Mouse (Mus musculus) frontal cortex, postnatal 36 days (tissue): Measurements from ENCODE around the gene Snrpb2.

Experiments used
- DNase-seq, 2 experiments: peaks; one replicate each; pipeline ENCODE4 v3.0.0; 2022; ENCODE audit warnings: low spot score in 2 of 2

The Snrpb2 gene

GRCm38 (mm10) chr2:143062812-143063792 is at the start of gene Snrpb2:
Gene Snrpb2, plus strand, starts transcription at chr2:143063039.
- DNase-seq = peak; percentile 88 to 90

DNA sequence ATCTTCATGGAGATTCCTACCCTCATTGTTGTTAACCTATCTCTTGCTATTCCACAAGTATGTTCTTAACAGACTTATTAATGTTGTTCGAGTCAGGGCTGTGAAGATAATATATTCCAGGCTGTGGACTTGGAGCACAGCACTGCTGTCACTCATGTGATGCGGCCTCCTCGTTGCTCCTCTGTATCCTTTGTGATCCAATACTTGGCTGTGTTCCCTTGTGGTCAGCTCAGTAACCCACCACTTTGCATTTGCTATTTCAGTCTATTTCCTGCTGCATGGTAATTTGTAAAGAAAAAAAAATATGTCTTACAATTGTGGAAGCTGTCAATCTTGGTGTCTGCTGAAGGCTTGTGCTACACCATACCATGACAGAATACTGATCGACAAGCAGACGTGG is 49.8 kb upstream of the Snrpb2 start:
- DNase-seq = no peak

GRCm38 (mm10) chr2:143018084-143018483 is 44.8 kb upstream of the Snrpb2 start:
- no peak for DNase-seq

- DNase-seq = peak in 1 of 2 experiments; percentile 16
Observed at GRCm38 (mm10) chr2:143018591-143019130, 44.2 kb upstream of the Snrpb2 start.

DNA sequence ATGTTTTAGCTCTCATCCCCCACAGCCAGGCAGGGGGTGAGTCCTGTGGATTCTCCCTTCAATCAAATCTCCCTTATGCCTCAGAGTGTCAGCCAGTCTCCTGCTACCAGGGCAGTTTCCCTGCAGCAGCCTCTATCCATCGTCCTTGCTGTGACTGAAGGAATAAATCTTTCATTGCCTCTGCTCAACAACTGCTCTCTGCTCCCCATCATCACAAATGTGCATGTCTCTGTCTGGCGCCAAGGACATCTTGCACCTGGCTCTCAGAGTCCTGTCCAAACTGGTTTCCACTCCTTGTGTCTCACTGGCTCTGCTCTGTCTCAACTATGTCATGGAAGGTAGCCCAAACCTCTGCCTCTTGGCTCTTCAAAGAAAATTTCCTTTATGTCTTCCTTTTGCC is 43.1 kb upstream of the Snrpb2 start:
- DNase-seq = no peak

DNA sequence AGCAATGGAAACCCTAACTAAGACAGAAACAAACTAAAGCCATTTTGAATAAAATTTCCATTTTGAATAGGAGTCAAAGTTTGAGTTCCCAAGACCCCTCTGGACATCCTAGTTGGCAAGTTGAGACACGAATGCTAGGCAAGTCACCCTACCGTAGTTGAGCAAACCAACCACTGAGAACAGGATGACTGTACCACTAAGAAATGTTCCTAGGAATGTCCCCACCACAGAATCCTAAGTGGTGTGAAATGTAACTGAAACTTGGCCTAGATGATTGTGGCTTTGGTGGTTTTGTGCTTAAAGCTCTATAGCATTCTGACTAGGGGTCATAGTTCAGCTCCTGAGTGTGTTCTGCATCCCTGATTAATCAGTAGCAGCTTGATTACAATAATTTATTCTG is 39.5 kb upstream of the Snrpb2 start:
- no peak for DNase-seq

GRCm38 (mm10) chr2:143024226-143024625 is 38.6 kb upstream of the Snrpb2 start:
- DNase-seq = no peak

DNA sequence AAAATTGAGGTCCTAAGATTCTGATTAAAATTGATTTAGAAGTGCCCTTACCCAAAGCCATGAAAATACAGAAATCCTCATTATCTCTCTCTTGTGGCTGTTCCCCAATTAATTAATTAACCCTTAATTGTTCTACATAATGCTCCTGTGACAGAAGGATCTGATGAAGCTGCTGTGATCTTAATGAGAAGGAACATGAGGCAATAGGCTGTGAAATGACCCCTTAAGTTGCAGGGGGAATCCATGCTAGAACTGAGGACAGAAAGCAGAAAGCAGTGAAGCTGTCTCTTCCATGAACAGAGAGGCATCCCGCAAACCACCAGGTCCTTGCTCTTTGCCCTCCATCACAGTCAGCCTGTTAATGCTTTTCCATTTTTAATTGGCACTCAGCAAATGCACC is 31.6 kb upstream of the Snrpb2 start:
- no peak for DNase-seq

- peak in 1 of 2 experiments; percentile 23 for DNase-seq
Observed at GRCm38 (mm10) chr2:143032378-143033255, 30.2 kb upstream of the Snrpb2 start.

GRCm38 (mm10) chr2:143034350-143035085 is 28.3 kb upstream of the Snrpb2 start:
- peak in 1 of 2 experiments; percentile 57 for DNase-seq

- DNase-seq = peak in 1 of 2 experiments; percentile 57
Observed at GRCm38 (mm10) chr2:143035086-143035593, 27.7 kb upstream of the Snrpb2 start.

DNA sequence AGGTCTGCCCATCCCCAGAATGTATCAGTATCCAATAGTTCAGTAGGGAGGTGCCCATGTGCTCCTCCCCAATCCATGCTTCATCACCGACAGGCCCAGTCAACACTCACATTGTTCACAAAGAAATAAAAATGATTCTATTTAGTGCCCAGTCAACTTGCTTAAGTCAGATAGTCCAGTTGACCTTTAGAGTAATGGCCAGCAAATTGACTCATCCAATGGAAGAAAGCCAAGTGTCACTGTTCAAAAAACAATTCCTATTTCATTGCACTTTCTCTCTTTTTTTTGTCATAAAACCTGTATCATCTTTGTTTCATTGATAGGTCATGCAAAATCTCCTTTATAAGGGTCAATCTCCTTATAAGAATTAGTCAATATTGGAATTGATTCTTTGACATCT is 21.2 kb upstream of the Snrpb2 start:
- DNase-seq = no peak

DNA sequence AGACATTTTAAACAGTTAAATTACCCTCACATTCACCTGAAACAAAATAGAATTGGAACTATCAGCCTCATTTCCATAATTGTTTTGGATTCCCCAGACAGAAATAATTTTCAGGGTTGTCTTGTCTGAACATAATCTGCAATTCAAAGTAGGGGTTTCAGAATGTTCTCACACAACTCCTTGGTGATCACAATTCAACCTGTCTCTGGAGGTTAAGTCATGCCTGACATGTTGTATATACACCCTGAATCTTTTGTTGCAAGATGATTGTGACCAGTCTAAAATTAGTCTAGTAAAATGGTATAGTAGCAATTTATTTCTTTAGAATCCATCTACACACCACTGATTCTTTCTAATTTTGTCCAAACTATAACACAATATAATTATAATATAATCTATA is 7.6 kb upstream of the Snrpb2 start:
- no peak for DNase-seq

- DNase-seq = peak in 1 of 2 experiments; percentile 65
Observed at GRCm38 (mm10) chr2:143056736-143057135, 6.1 kb upstream of the Snrpb2 start.

DNA sequence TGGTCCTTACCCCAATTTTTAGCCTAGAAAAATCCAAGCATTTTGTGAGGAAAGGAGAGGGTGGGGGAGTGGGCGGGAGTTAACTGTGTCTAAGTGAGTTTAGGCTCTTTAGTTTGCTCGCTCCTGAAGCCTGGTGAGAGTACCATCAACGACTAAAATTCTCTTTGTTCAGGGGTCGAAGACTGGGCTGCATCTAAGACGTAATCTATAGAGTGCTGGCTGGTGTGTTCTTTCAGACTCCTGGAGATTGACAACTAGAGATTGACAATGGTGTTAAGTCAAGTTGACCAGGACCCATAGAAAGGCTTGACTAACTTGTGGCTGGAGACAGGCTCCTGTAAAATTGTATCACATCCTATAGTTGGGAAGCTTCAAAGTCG is 417 bp upstream of the Snrpb2 start:
- no peak for DNase-seq

- DNase-seq = no peak
Observed at GRCm38 (mm10) chr2:143065914-143066313, 3.1 kb downstream of the Snrpb2 start.

DNA sequence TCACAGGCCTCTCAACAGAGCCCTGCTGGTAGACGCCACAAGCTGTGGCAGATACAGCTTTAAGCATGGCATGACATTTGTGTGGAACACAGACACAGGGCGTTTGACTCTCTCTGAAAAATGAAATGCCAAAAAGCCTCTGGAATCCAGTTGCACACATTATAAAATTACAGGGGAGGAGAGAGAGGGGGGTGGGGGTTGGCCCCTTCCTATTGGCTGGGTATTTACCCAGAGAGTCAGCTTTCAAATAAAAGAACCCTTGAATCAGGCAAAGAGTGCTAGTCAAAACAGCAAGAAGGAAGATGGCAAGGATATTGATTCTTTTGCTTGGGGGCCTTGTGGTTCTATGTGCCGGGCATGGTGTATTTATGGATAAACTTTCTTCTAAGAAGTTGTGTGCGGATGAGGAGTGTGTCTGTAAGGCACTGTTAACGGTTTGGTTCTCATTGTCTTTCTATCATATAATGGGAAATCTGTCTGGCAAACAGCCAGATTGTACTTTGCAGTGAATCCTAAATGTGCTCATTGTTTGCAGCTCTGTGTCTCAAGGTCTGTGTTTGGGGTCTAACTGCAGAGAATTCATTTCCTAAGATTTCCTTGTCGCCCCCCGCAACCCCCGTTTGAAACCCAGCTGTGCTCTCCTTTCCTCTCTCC is 15.5 kb downstream of the Snrpb2 start, which contains the start of gene Otor:
Gene Otor, plus strand, starts transcription at position 276 of the 654 bp plus-strand sequence.
- DNase-seq = no peak

DNA sequence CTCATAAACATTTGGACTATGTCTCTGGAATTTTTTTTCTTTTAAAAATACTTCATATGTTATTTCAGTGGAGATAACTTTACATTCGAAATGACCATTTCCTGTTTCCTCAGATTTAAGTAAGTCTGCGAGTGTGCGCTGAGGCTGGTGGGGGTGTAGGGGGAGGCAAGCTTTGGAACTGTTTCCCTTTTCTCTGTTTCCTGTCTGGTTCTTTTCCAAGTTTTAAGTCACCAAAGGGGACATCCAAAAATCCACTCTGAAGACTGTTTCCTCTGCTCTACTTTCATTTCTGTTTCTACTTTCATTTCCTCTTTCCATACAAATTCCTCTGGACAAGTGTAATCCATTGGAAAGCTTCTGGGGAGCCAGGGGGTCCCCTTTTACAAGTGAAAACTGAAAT is 18.9 kb downstream of the Snrpb2 start:
- no peak for DNase-seq

GRCm38 (mm10) chr2:143084852-143085397 is 22.1 kb downstream of the Snrpb2 start:
- no peak for DNase-seq

GRCm38 (mm10) chr2:143089866-143090265 is 27.0 kb downstream of the Snrpb2 start:
- no peak for DNase-seq
